Mouse (Mus musculus): ENCODE measurements around the gene Parvg. TPM values are rescaled to one million over a fixed set of nuclear protein-coding genes. Genes with fewer than 3 reads are reported as not detected.

Parvg gene
- 12.9 and 14.8 TPM in 2 replicates for polyA plus RNA-seq (2015; fragmentation: Nextera tagmentation; extraction: Ambion mirVana)

DNA sequence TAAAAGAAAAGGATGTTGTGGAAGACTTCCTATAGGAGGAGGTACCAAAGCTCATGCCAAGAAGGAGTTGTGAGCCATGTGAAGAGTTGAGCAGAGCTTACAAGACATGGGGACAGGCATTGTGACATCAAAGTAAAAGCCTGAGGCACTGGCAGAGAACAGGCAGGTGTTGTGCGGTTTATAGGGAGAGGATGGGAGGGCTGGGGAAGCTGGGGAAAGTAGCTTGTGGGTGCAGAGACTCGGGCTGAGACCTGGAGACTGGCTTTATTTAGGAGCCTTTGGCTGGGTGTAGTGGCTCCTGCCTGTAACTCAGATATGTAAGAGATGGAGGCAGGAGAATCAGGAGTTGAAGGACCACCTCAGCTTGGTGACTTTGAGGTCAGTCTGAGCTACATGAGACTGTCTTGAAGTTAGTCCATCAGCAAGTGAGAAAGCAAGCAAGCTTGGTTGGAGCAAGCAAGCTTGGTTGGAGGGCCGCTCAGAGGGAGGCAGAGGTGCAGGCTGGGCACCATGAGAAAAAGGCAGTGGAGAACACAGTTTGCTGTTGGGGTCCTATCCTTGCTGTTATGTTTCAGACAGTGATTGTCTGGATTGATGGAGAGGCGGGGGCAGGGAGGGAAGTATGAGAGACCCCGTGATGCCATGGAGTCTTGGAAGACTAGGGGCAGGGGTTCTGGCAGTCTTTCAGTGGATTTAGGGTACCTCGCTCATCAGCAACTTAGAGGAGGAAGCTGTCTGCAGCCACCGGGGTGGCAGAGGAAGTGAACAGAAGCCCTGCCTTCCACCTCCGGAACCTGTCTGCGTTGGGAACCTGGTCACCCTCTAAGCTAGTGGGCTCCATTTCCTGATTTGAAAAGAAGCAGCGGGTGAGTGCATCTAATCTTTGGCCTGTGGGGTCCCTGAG lies at the start of gene Parvg:
Parvg (plus strand) TSS at position 61 of the 904 bp plus-strand sequence.
- H3K4me1 ChIP-seq (ENCODE audit: control insufficient read depth, low read depth, low read length), result no peaks in the 10 kb centered on the region
- H3K27ac ChIP-seq (ENCODE audit: low read length), result peak within 1 kb of the TSS; percentile 48
- peak within 1 kb of the TSS; percentile 38 for H3K4me2 ChIP-seq (ENCODE audit: low read depth, low read length)
- no peak for ATAC-seq (ENCODE audit: low read depth)
- H3K27me3 ChIP-seq (ENCODE audit: control insufficient read depth, insufficient read depth, low read depth, low read length), result no peaks in the 10 kb centered on the region
- H3K36me3 ChIP-seq (ENCODE audit: control insufficient read depth, insufficient read depth), result no peaks in the 10 kb centered on the region
- H3K9me3 ChIP-seq (replicated peaks; ENCODE audit: control insufficient read depth, low read length), result no peaks in the 10 kb centered on the region
- H3K9ac ChIP-seq (ENCODE audit: low read depth, low read length), result peak within 1 kb of the TSS; percentile 30; the same call in 1 of the 2 replicates
- 32% methylated on average over 10 of the region's 10 CpGs for WGBS (ENCODE audit: insufficient replicate concordance)
- peak within 1 kb of the TSS; percentile 45 for H3K4me3 ChIP-seq (ENCODE audit: low read depth, low read length)

GRCm38 (mm10) chr15:84276066-84276465 lies 47.8 kb upstream of the Parvg start:
- H3K9ac ChIP-seq (ENCODE audit: low read depth, low read length), result no peak overlapping the region
- H3K27me3 ChIP-seq (ENCODE audit: control insufficient read depth, insufficient read depth, low read depth, low read length), result no peaks in the 10 kb centered on the region
- H3K4me2 ChIP-seq (ENCODE audit: low read depth, low read length), result no peak overlapping the region
- no peak for ATAC-seq (ENCODE audit: low read depth)
- no peak overlapping the region for H3K27ac ChIP-seq (ENCODE audit: low read length)
- H3K4me1 ChIP-seq (ENCODE audit: control insufficient read depth, low read depth, low read length), result no peaks in the 10 kb centered on the region
- WGBS (ENCODE audit: insufficient replicate concordance), result 73% methylated on average over 4 of the region's 4 CpGs
- peaks cover 6% of the 10 kb centered on the region; the same call in 1 of the 2 replicates for H3K36me3 ChIP-seq (ENCODE audit: control insufficient read depth, insufficient read depth)
- H3K4me3 ChIP-seq (ENCODE audit: low read depth, low read length), result no peak overlapping the region
- H3K9me3 ChIP-seq (replicated peaks; ENCODE audit: control insufficient read depth, low read length), result no peaks in the 10 kb centered on the region

DNA sequence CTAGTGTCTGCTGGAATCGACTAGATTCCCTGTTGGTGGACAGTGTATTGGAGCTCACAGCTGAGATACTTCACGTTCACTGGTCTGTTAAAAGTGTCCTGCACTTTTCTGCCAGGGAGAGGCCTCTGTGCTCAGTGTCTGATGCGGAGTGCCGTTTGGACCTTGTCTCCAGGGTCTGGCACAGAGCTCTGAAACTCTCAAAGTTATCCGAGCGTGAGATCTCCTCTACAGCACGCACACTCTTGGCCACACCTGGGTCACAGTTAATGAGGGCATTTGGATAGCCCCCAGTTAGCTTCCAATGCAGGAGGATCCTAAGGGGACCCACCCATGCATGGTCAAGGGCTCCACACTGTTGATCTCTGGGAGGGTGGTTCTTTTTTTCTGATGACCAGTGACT lies 45.7 kb upstream of the Parvg start:
- ATAC-seq (ENCODE audit: low read depth), result no peak
- Histone ChIP-seq H3K4me1 (ENCODE audit: control insufficient read depth, low read depth, low read length) (no peaks in the 10 kb centered on the region), H3K4me3 (ENCODE audit: low read depth, low read length) (no peak overlapping the region), H3K36me3 (ENCODE audit: control insufficient read depth, insufficient read depth) (peaks cover 6% of the 10 kb centered on the region; the same call in 1 of the 2 replicates), H3K4me2 (ENCODE audit: low read depth, low read length) (no peak overlapping the region), H3K27me3 (ENCODE audit: control insufficient read depth, insufficient read depth, low read depth, low read length) (no peaks in the 10 kb centered on the region), H3K27ac (ENCODE audit: low read length) (no peak overlapping the region), H3K9me3 (replicated peaks; ENCODE audit: control insufficient read depth, low read length) (no peaks in the 10 kb centered on the region), H3K9ac (ENCODE audit: low read depth, low read length) (no peak overlapping the region)
- 75% methylated on average over 7 of the region's 7 CpGs for WGBS (ENCODE audit: insufficient replicate concordance)

- H3K27me3 ChIP-seq (ENCODE audit: control insufficient read depth, insufficient read depth, low read depth, low read length), result no peaks in the 10 kb centered on the region
- H3K4me1 ChIP-seq (ENCODE audit: control insufficient read depth, low read depth, low read length), result no peaks in the 10 kb centered on the region
- no peak overlapping the region for H3K4me2 ChIP-seq (ENCODE audit: low read depth, low read length)
- no peak overlapping the region for H3K4me3 ChIP-seq (ENCODE audit: low read depth, low read length)
- H3K9me3 ChIP-seq (replicated peaks; ENCODE audit: control insufficient read depth, low read length), result no peaks in the 10 kb centered on the region
- H3K9ac ChIP-seq (ENCODE audit: low read depth, low read length), result no peak overlapping the region
- 70% methylated on average over 7 of the region's 7 CpGs for WGBS (ENCODE audit: insufficient replicate concordance)
- no peak for ATAC-seq (ENCODE audit: low read depth)
- H3K27ac ChIP-seq (ENCODE audit: low read length), result no peak overlapping the region
- H3K36me3 ChIP-seq (ENCODE audit: control insufficient read depth, insufficient read depth), result peaks cover 6% of the 10 kb centered on the region; the same call in 1 of the 2 replicates
Measured at GRCm38 (mm10) chr15:84278656-84279055, 45.2 kb upstream of the Parvg start.

GRCm38 (mm10) chr15:84280309-84280708 lies 43.5 kb upstream of the Parvg start:
- H3K4me2 ChIP-seq (ENCODE audit: low read depth, low read length), result no peak overlapping the region
- H3K9ac ChIP-seq (ENCODE audit: low read depth, low read length), result no peak overlapping the region
- H3K9me3 ChIP-seq (replicated peaks; ENCODE audit: control insufficient read depth, low read length), result no peaks in the 10 kb centered on the region
- no peaks in the 10 kb centered on the region for H3K4me1 ChIP-seq (ENCODE audit: control insufficient read depth, low read depth, low read length)
- H3K27me3 ChIP-seq (ENCODE audit: control insufficient read depth, insufficient read depth, low read depth, low read length), result no peaks in the 10 kb centered on the region
- H3K27ac ChIP-seq (ENCODE audit: low read length), result no peak overlapping the region
- no peak overlapping the region for H3K4me3 ChIP-seq (ENCODE audit: low read depth, low read length)
- no peak for ATAC-seq (ENCODE audit: low read depth)
- H3K36me3 ChIP-seq (ENCODE audit: control insufficient read depth, insufficient read depth), result no peaks in the 10 kb centered on the region
- 57% methylated on average over 8 of the region's 8 CpGs for WGBS (ENCODE audit: insufficient replicate concordance)

DNA sequence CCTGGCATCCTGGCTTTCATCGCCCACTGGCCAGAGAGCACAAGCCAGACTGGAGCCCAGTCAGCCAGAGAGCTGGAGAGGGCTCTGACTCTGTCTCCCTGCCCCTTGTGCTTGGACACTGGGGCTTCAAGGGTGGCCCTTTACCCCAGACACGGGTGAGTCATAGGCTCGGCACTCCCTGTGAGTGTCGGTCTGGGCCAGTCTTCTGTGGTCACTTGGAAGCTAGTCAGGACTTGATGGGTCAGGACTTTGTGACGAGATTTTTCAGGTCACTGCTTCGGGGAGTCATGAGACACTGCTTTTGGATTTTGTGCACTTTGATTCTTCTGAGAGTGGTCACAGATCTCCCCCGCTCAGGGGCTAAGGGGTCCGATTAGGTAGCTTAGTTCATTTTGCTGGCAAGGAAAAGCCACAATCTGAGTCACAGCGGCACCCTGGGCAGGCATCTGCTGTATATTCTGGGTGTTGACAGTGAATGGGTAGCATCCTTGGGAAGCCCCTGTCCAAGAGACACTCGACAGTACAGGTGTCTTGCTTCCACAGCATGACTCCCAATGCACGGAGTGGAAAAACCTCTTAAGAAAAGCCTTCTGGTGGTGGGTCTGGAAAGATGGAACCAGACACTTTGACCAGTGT lies 43.0 kb upstream of the Parvg start:
- Histone ChIP-seq H3K4me2 (ENCODE audit: low read depth, low read length) (no peak overlapping the region), H3K27ac (ENCODE audit: low read length) (no peak overlapping the region), H3K36me3 (ENCODE audit: control insufficient read depth, insufficient read depth) (no peaks in the 10 kb centered on the region), H3K9ac (ENCODE audit: low read depth, low read length) (no peak overlapping the region), H3K27me3 (ENCODE audit: control insufficient read depth, insufficient read depth, low read depth, low read length) (no peaks in the 10 kb centered on the region), H3K9me3 (replicated peaks; ENCODE audit: control insufficient read depth, low read length) (no peaks in the 10 kb centered on the region), H3K4me3 (ENCODE audit: low read depth, low read length) (no peak overlapping the region), H3K4me1 (ENCODE audit: control insufficient read depth, low read depth, low read length) (no peaks in the 10 kb centered on the region)
- 71% methylated on average over 11 of the region's 11 CpGs for WGBS (ENCODE audit: insufficient replicate concordance)
- ATAC-seq (ENCODE audit: low read depth), result no peak

GRCm38 (mm10) chr15:84282206-84283085 lies 41.4 kb upstream of the Parvg start:
- H3K27me3 ChIP-seq (ENCODE audit: control insufficient read depth, insufficient read depth, low read depth, low read length), result no peaks in the 10 kb centered on the region
- no peak overlapping the region for H3K4me3 ChIP-seq (ENCODE audit: low read depth, low read length)
- H3K9ac ChIP-seq (ENCODE audit: low read depth, low read length), result no peak overlapping the region
- no peak overlapping the region for H3K4me2 ChIP-seq (ENCODE audit: low read depth, low read length)
- no peaks in the 10 kb centered on the region for H3K4me1 ChIP-seq (ENCODE audit: control insufficient read depth, low read depth, low read length)
- no peaks in the 10 kb centered on the region for H3K9me3 ChIP-seq (replicated peaks; ENCODE audit: control insufficient read depth, low read length)
- WGBS (ENCODE audit: insufficient replicate concordance), result 68% methylated on average over 20 of the region's 20 CpGs
- no peak for ATAC-seq (ENCODE audit: low read depth)
- no peaks in the 10 kb centered on the region for H3K36me3 ChIP-seq (ENCODE audit: control insufficient read depth, insufficient read depth)
- H3K27ac ChIP-seq (ENCODE audit: low read length), result no peak overlapping the region

- no peaks in the 10 kb centered on the region for H3K9me3 ChIP-seq (replicated peaks; ENCODE audit: control insufficient read depth, low read length)
- no peaks in the 10 kb centered on the region for H3K36me3 ChIP-seq (ENCODE audit: control insufficient read depth, insufficient read depth)
- WGBS (ENCODE audit: insufficient replicate concordance), result 46% methylated on average over 5 of the region's 5 CpGs
- no peak overlapping the region for H3K9ac ChIP-seq (ENCODE audit: low read depth, low read length)
- H3K27ac ChIP-seq (ENCODE audit: low read length), result no peak overlapping the region
- ATAC-seq (ENCODE audit: low read depth), result no peak
- no peak overlapping the region for H3K4me2 ChIP-seq (ENCODE audit: low read depth, low read length)
- no peaks in the 10 kb centered on the region for H3K27me3 ChIP-seq (ENCODE audit: control insufficient read depth, insufficient read depth, low read depth, low read length)
- H3K4me1 ChIP-seq (ENCODE audit: control insufficient read depth, low read depth, low read length), result no peaks in the 10 kb centered on the region
- H3K4me3 ChIP-seq (ENCODE audit: low read depth, low read length), result no peak overlapping the region
Measured at GRCm38 (mm10) chr15:84284059-84284458, 39.8 kb upstream of the Parvg start.
